Mouse (Mus musculus): ENCODE data around the gene Slc7a14.

DNA sequence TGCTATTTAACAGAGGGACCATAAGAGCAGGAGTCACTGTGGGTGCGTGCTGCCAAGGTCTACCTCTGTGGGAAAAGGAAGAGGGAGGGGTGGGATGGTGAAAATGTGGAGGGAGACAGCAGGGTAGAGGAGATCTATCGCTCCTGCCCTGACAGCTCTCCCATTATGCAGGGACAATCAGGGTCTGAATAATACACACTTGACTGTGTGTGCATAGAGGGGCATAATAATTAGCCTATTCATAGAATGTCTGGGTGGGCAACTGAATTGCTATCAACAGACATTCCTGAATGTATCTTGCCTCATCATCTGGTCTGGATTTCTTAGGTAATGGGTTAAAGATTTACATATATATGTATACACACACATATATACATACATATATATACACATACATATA, 81.7 kb downstream of the Slc7a14 start:
- TF ChIP-seq CTCF (IDR thresholded peaks at IDR 0.05; ENCODE audit: control insufficient read depth, insufficient read depth, low read length) (no peak), POLR2A (IDR thresholded peaks at IDR 0.05; ENCODE audit: borderline replicate concordance, control insufficient read depth, low read depth, low read length) (no peak)
